Mouse (Mus musculus) forebrain, embryonic 14.5 days (tissue): ENCODE measurements around the gene Prpsap2. TPM values are rescaled to one million over a fixed set of nuclear protein-coding genes. Genes with fewer than 3 reads are reported as not detected.
A peak's percentile ranks its signal among the peaks of the same experiment; 100 is the strongest.

Source experiments
- ATAC-seq: fragments of 200-750 bp; cut with Nextera tagmentation; 2 replicates; pipeline ENCODE4 v1.8.0; 2017; ENCODE audit warnings: mild to moderate bottlenecking, moderate library complexity
- DNase-seq: peaks from one replicate; pipeline ENCODE4 v3.0.0-alpha.2; 2015; ENCODE audit warnings: low spot score
- H3K27ac ChIP-seq: fragments of 300-500 bp; sonication (generic); 2 replicates; pipeline ENCODE4 v1.5.1; 2014; ENCODE audit warnings: low read depth, mild to moderate bottlenecking, control low read depth, low read length, moderate library complexity
- H3K27me3 ChIP-seq: fragments of 300-500 bp; sonication (generic); replicated peaks from 2 replicates; pipeline ENCODE4 v1.6.1; 2014; ENCODE audit warnings: low read length, control low read depth, mixed read lengths; ENCODE audit not compliant: control insufficient read depth, insufficient read depth
- H3K36me3 ChIP-seq: fragments of 300-500 bp; sonication (generic); 2 replicates; pipeline ENCODE4 v1.6.1; 2014; ENCODE audit warnings: low read length, control low read depth; ENCODE audit not compliant: control insufficient read depth, insufficient read depth
- H3K4me1 ChIP-seq: fragments of 300-500 bp; sonication (generic); 2 replicates; pipeline ENCODE4 v1.6.1; 2014; ENCODE audit warnings: antibody characterized with exemption, low read length, control low read depth; ENCODE audit not compliant: control insufficient read depth, insufficient read depth
- H3K4me2 ChIP-seq: fragments of 300-500 bp; sonication (generic); 2 replicates; pipeline ENCODE4 v1.6.1; 2014; ENCODE audit warnings: mild to moderate bottlenecking, control low read depth, low read length
- H3K4me3 ChIP-seq: fragments of 300-500 bp; sonication (generic); 2 replicates; pipeline ENCODE4 v1.5.1; 2014; ENCODE audit warnings: low read depth, low read length, control low read depth
- H3K9ac ChIP-seq: fragments of 300-500 bp; sonication (generic); 2 replicates; pipeline ENCODE4 v1.6.1; 2014; ENCODE audit warnings: mild to moderate bottlenecking, low read length, control low read depth, moderate library complexity
- H3K9me3 ChIP-seq: fragments of 300-500 bp; sonication (generic); replicated peaks from 2 replicates; pipeline ENCODE4 v1.6.1; 2016; ENCODE audit warnings: low read length, control low read depth, mixed read lengths; ENCODE audit not compliant: control insufficient read depth
- WGBS: fragments of 180-500 bp; shearing (Covaris S2); extraction: QIAGEN DNeasy Blood & Tissue Kit; methylation state at CpG from one replicate; pipeline ENCODE4 v1.1.7; 2014; 5-methylcytosine and 5-hydroxymethylcytosine counted together
- polyA plus RNA-seq: library from polyadenylated mRNA; unstranded; fragments of >200 nt; fragmentation: Nextera tagmentation; extraction: Ambion mirVana; gene quantifications from 2 replicates; pipeline ENCODE4 v1.2.1, GENCODE M21; 2014

Prpsap2 gene
- polyA plus RNA-seq, 1 experiment from 2014 or later: 70.2 TPM

GRCm38 (mm10) chr11:61686906-61687453 is 74.9 kb downstream of the Prpsap2 start:
- H3K27ac ChIP-seq: no peak overlapping the region
- 55% methylated on average over 10 of the region's 10 CpGs for WGBS
- DNase-seq (no peak), ATAC-seq (no peak)
- H3K4me1 ChIP-seq: peaks cover 6% of the 10 kb centered on the region; the same call in 1 of the 2 replicates
- H3K27me3 ChIP-seq: peaks cover 28% of the 10 kb centered on the region
- no peaks in the 10 kb centered on the region for H3K9me3 ChIP-seq
- H3K36me3 ChIP-seq: no peaks in the 10 kb centered on the region
- H3K4me3 ChIP-seq: no peak overlapping the region
- no peak overlapping the region for H3K9ac ChIP-seq
- no peak overlapping the region for H3K4me2 ChIP-seq

DNA sequence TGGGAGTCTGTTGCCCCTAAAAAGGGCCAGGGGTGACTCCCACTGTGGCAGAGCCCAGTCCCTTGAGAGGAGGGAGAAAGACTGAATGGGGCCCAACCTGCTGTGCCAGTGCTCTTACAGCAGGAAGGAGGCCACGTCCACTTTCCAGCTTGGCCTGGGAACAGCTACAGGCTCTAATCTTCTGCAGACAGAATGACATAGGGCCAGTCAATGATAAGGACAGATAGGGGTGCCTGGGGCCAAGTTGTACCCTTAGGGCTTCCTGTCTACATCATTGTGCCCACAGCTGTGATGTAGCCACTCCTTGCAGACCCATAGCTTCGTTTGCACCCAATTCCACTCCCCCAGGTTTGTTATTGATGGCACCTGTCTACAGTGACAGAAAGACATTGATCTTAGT is 75.7 kb downstream of the Prpsap2 start:
- peaks cover 6% of the 10 kb centered on the region; the same call in 1 of the 2 replicates for H3K4me1 ChIP-seq
- WGBS: 67% methylated on average over 2 of the region's 2 CpGs
- no peak overlapping the region for H3K27ac ChIP-seq
- H3K9ac ChIP-seq: no peak overlapping the region
- H3K9me3 ChIP-seq: no peaks in the 10 kb centered on the region
- DNase-seq (no peak), ATAC-seq (no peak)
- no peak overlapping the region for H3K4me2 ChIP-seq
- no peak overlapping the region for H3K4me3 ChIP-seq
- H3K27me3 ChIP-seq: peaks cover 28% of the 10 kb centered on the region
- H3K36me3 ChIP-seq: no peaks in the 10 kb centered on the region

DNA sequence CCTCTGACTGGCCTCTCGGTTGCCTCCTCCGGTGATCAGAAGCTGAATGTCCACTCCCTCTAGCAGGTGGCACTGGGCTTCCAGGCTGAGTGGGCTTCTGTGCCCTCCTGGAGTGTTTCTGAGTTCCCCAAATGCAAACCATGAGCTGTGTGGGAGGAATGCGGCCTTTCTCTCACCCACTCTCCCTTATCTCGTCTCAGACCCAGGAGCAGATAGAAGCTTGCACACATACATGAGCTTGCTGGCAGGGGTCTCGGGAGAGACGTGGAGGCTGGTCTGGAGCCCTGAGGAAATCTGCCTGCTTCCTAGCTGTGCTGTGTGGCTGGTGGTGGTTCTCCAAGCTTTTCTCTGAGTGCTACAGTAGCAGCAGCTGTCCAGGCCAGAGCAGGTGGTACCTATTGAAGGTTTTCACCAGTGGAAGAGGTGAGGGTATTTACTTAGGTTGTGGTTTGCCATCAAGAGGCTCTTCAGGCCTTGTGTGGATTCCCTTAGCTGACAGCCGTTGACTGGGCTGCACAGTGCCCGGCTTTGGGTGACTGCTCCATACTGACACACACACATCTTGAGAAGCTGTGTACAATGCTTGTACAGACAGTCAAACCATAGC is 76.7 kb downstream of the Prpsap2 start:
- WGBS: 78% methylated on average over 8 of the region's 8 CpGs
- ATAC-seq (no peak), DNase-seq (no peak)
- Histone ChIP-seq H3K36me3 (no peaks in the 10 kb centered on the region), H3K9me3 (no peaks in the 10 kb centered on the region), H3K27ac (no peak overlapping the region), H3K9ac (no peak overlapping the region), H3K27me3 (peaks cover 28% of the 10 kb centered on the region), H3K4me3 (no peak overlapping the region), H3K4me1 (peaks cover 6% of the 10 kb centered on the region; the same call in 1 of the 2 replicates), H3K4me2 (no peak overlapping the region)

DNA sequence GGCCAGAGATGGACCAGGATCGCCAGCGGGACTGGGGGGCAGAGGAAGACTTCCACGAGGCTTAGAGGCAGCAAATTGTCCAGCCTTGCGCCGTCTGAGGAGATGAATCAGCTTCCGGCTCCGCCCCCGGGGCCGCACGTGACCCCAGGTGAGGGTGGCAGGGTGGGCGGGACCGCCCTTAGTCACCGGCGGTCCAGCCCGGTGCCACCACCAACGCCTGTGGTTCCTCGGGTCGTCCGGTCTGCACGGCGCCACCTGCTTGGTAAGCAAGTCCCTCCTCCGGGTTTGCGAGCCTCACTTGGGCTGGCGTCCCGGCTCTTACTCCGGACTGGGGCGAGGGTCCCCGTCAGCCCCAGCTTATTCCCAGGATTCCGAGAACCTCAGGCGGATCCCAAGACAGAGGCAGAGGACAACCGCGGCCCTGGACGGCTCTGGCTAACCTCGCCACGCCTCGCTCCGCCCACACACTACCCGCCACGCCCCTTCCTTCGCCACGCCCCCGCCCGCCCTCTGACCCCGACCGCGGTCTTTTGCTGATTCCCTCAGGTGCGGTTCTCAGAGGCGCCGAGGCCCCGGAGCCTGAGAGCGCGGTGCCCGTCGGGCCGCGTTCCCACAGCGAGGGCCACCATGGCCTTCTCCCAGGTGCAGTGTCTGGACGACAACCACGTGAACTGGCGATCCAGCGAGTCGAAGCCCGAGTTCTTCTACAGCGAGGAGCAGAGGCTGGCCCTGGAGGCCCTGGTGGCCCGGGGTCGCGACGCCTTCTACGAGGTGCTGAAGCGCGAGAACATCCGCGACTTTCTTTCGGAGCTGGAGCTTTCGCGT is 77.8 kb downstream of the Prpsap2 start, which contains the start of gene Fam83g:
Gene Fam83g (plus strand): TSS at position 185 of the 825 bp plus-strand sequence.
- Histone ChIP-seq H3K27ac (no peak within 1 kb of the TSS), H3K4me1 (peaks cover 6% of the 10 kb centered on the region; the same call in 1 of the 2 replicates), H3K36me3 (no peaks in the 10 kb centered on the region), H3K4me2 (peak within 1 kb of the TSS; percentile 51), H3K9me3 (no peaks in the 10 kb centered on the region), H3K27me3 (peaks cover 28% of the 10 kb centered on the region), H3K4me3 (peak within 1 kb of the TSS; percentile 34), H3K9ac (peak within 1 kb of the TSS; percentile 43)
- no peak for ATAC-seq
- no peak for DNase-seq
- under 1% methylated on average over 71 of the region's 76 CpGs for WGBS

Other genes starting within 250 kb of the Prpsap2 start
- gene Epn2, start 182.4 kb downstream of the Prpsap2 start, polyA plus RNA-seq: 54.3 and 72.2 TPM in 2 replicates
- gene Grap, start 108.8 kb downstream of the Prpsap2 start, polyA plus RNA-seq: 5.6 and 7.7 TPM in 2 replicates
- gene Fam83g, start 78.0 kb downstream of the Prpsap2 start, polyA plus RNA-seq: 0.19 and 0.25 TPM in 2 replicates
- gene Slc5a10, start 41.3 kb downstream of the Prpsap2 start, polyA plus RNA-seq: not detected in 2 replicates
- gene Ulk2, start 93.0 kb upstream of the Prpsap2 start, polyA plus RNA-seq: 44.0 and 45.2 TPM in 2 replicates
- gene Akap10, start 168.2 kb upstream of the Prpsap2 start, polyA plus RNA-seq: 8.9 and 10.8 TPM in 2 replicates
- gene Specc1, start 194.7 kb upstream of the Prpsap2 start, polyA plus RNA-seq: 9.2 and 10.8 TPM in 2 replicates